Mouse (Mus musculus) hindbrain, embryonic 16.5 days (tissue): Measurements from ENCODE around the gene Mical2. TPM values are rescaled to one million over a fixed set of nuclear protein-coding genes. Genes with fewer than 3 reads are reported as not detected.

Experiments used
- ATAC-seq: fragments of 200-750 bp; cut with Nextera tagmentation; 2 replicates; pipeline ENCODE4 v1.8.0; 2017; ENCODE audit warnings: moderate TSS enrichment, moderate library complexity
- H3K27ac ChIP-seq: fragments of 300-500 bp; sonication (generic); 2 replicates; pipeline ENCODE4 v1.5.1; 2014; ENCODE audit warnings: low read depth, mild to moderate bottlenecking, control low read depth, low read length, moderate library complexity
- H3K27me3 ChIP-seq: fragments of 300-500 bp; sonication (generic); replicated peaks from 2 replicates; pipeline ENCODE4 v1.6.1; 2014; ENCODE audit warnings: low read length; ENCODE audit not compliant: control insufficient read depth, insufficient read depth
- H3K36me3 ChIP-seq: fragments of 300-500 bp; sonication (generic); 2 replicates; pipeline ENCODE4 v1.6.1; 2014; ENCODE audit warnings: mild to moderate bottlenecking, low read length, moderate library complexity, mixed read lengths; ENCODE audit not compliant: control insufficient read depth, insufficient read depth
- H3K4me1 ChIP-seq: fragments of 300-500 bp; sonication (generic); 2 replicates; pipeline ENCODE4 v1.6.1; 2014; ENCODE audit warnings: low read depth, low read length; ENCODE audit not compliant: control insufficient read depth, insufficient read depth
- H3K4me2 ChIP-seq: fragments of 300-500 bp; sonication (generic); 2 replicates; pipeline ENCODE4 v1.6.1; 2014; ENCODE audit warnings: mild to moderate bottlenecking, low read length, control low read depth, moderate library complexity
- H3K4me3 ChIP-seq: fragments of 300-500 bp; sonication (generic); 2 replicates; pipeline ENCODE4 v1.5.1; 2014; ENCODE audit warnings: mild to moderate bottlenecking, low read length, control low read depth, moderate library complexity
- H3K9ac ChIP-seq: fragments of 300-500 bp; sonication (generic); 2 replicates; pipeline ENCODE4 v1.6.1; 2014; ENCODE audit warnings: low read depth, mild to moderate bottlenecking, control low read depth, low read length, moderate library complexity
- H3K9me3 ChIP-seq: fragments of 300-500 bp; sonication (generic); 2 replicates; pipeline ENCODE4 v1.6.1; 2014; ENCODE audit warnings: mild to moderate bottlenecking, low read length, moderate library complexity; ENCODE audit not compliant: control insufficient read depth
- WGBS: fragments of 180-500 bp; shearing (Covaris S2); extraction: QIAGEN DNeasy Blood & Tissue Kit; methylation state at CpG from one replicate; pipeline ENCODE4 v1.1.7; 2014; 5-methylcytosine and 5-hydroxymethylcytosine counted together
- polyA plus RNA-seq: library from polyadenylated mRNA; unstranded; fragments of >200 nt; fragmentation: Nextera tagmentation; extraction: Ambion mirVana; gene quantifications from 2 replicates; pipeline ENCODE4 v1.2.1, GENCODE M21; 2015

Mical2 gene
- polyA plus RNA-seq, 1 experiment from 2014 or later, result 7.2 TPM

DNA sequence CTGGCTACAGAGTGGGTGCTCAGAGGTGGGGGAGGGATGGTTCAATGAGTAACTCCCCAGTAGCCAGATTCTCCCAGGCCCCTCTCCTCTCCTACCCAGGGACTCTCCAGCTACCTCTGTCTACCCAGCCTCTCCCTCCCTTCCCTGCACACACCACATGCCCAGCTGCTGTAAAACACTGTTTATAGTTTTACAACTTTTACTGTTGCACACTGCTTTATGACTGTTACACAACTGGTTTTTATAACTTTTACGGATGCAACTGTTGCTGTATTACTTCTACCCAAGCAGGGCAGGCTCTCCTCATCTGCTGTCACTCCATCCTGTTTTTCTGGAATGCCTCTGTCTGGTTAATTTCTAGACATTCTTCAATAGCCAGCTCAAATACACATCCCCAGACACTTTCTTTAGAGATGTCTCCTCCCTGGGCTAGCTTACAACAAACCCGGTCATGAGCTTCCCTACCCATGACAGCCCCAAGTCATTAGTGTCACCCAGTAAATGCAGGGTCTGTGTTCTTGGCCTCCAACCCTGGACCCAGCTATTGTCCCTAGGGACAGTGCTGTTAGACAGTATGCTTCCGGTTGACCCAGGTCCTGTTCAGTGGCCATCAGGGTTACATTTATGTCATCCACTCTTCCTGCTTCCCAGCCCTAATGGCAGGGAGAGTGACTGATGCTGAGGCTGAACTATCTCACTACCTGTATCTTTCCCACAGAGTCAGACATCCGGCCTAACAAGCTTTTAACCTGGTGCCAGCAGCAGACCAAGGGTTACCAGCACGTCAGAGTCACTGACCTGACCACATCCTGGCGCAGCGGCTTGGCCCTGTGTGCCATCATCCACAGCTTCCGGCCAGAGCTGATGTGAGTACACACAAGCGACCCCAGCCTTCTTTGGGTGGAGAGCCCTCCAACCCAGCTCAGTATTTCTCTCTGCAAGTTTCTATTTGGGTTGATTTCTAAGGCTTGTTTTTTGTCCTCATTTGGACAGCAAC lies 96.4 kb downstream of the Mical2 start:
- Histone ChIP-seq H3K4me1 (peaks cover 2% of the 10 kb centered on the region; the same call in 1 of the 2 replicates), H3K9ac (no peak overlapping the region), H3K4me3 (no peak overlapping the region), H3K9me3 (no peaks in the 10 kb centered on the region), H3K27ac (no peak overlapping the region), H3K27me3 (no peaks in the 10 kb centered on the region), H3K36me3 (no peaks in the 10 kb centered on the region), H3K4me2 (no peak overlapping the region)
- ATAC-seq, result no peak
- 92% methylated on average over 9 of the region's 9 CpGs for WGBS

DNA sequence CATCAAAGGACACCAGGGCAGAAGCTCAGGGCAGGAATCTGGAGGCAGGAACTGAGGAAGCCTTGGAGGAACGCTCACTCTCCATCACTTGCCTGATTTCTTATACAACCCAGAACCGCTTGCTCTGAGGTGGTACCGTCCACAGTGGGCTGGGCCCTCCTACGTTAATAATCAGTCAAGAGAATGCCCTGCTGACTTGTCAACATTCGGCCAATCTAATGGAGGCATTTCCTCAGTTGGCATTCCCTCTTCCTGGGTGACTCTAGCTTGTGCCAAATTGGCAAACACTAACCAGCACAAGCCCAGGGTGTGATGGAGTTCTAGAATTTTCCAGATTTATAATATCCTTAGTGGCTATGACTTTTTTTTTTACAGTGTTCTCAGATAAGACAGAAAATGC lies 98.9 kb downstream of the Mical2 start:
- H3K27ac ChIP-seq, result no peak overlapping the region
- no peak overlapping the region for H3K9ac ChIP-seq
- no peak for ATAC-seq
- no peak overlapping the region for H3K4me2 ChIP-seq
- no peaks in the 10 kb centered on the region for H3K27me3 ChIP-seq
- WGBS, result 93% methylated on average over 5 of the region's 5 CpGs
- no peaks in the 10 kb centered on the region for H3K4me1 ChIP-seq
- H3K4me3 ChIP-seq, result no peak overlapping the region
- H3K36me3 ChIP-seq, result no peaks in the 10 kb centered on the region
- no peaks in the 10 kb centered on the region for H3K9me3 ChIP-seq

GRCm38 (mm10) chr7:112326852-112327251 lies 101.2 kb downstream of the Mical2 start:
- no peaks in the 10 kb centered on the region for H3K9me3 ChIP-seq
- no peaks in the 10 kb centered on the region for H3K36me3 ChIP-seq
- H3K4me2 ChIP-seq, result no peak overlapping the region
- H3K27me3 ChIP-seq, result no peaks in the 10 kb centered on the region
- H3K4me1 ChIP-seq, result no peaks in the 10 kb centered on the region
- H3K27ac ChIP-seq, result no peak overlapping the region
- WGBS, result 58% methylated on average over 4 of the region's 4 CpGs
- no peak overlapping the region for H3K9ac ChIP-seq
- H3K4me3 ChIP-seq, result no peak overlapping the region
- ATAC-seq, result peak; percentile 87; the same call in 1 of the 2 replicates

DNA sequence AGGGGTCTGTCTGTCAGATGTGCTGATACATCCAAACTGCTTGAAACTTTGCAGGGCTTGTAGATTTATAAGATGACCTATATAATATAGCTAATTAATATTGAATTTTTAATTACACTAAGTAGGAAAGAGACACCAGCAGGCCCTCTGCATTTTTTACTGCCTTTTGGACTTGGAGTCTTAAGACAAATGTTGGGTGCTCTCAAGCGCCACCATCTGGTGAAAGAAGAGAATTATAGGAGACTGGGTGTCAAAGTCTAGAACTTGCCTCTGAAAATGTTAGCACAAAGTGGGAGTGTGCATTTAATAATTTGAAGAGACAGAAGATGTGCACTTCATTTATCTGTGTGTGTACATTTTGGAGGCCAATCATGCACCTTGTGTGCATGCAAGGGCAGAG lies 103.3 kb downstream of the Mical2 start:
- Histone ChIP-seq H3K36me3 (no peaks in the 10 kb centered on the region), H3K4me3 (no peak overlapping the region), H3K27me3 (no peaks in the 10 kb centered on the region), H3K4me2 (no peak overlapping the region), H3K9me3 (no peaks in the 10 kb centered on the region), H3K9ac (no peak overlapping the region), H3K27ac (no peak overlapping the region), H3K4me1 (no peaks in the 10 kb centered on the region)
- WGBS, result 12% methylated on average over 1 of the region's 1 CpGs
- ATAC-seq, result no peak

- Histone ChIP-seq H3K4me1 (no peaks in the 10 kb centered on the region), H3K4me3 (no peak overlapping the region), H3K9ac (no peak overlapping the region), H3K9me3 (no peaks in the 10 kb centered on the region), H3K4me2 (no peak overlapping the region), H3K27ac (no peak overlapping the region), H3K27me3 (no peaks in the 10 kb centered on the region), H3K36me3 (no peaks in the 10 kb centered on the region)
- 85% methylated on average over 7 of the region's 7 CpGs for WGBS
- no peak for ATAC-seq
These were observed 103.8 kb downstream of the Mical2 start for GRCm38 (mm10) chr7:112329496-112329895.

- WGBS, result 89% methylated on average over 8 of the region's 8 CpGs
- H3K4me2 ChIP-seq, result no peak overlapping the region
- H3K27me3 ChIP-seq, result no peaks in the 10 kb centered on the region
- no peak overlapping the region for H3K27ac ChIP-seq
- ATAC-seq, result no peak
- H3K9ac ChIP-seq, result no peak overlapping the region
- no peaks in the 10 kb centered on the region for H3K36me3 ChIP-seq
- no peak overlapping the region for H3K4me3 ChIP-seq
- H3K4me1 ChIP-seq, result peaks cover 2% of the 10 kb centered on the region
- H3K9me3 ChIP-seq, result no peaks in the 10 kb centered on the region
These were observed 105.3 kb downstream of the Mical2 start for GRCm38 (mm10) chr7:112330935-112331334.

GRCm38 (mm10) chr7:112331804-112332203 lies 106.1 kb downstream of the Mical2 start:
- no peaks in the 10 kb centered on the region for H3K36me3 ChIP-seq
- no peak for ATAC-seq
- H3K27me3 ChIP-seq, result no peaks in the 10 kb centered on the region
- WGBS, result 80% methylated on average over 8 of the region's 8 CpGs
- no peak overlapping the region for H3K4me2 ChIP-seq
- no peaks in the 10 kb centered on the region for H3K9me3 ChIP-seq
- peaks cover 9% of the 10 kb centered on the region for H3K4me1 ChIP-seq
- H3K9ac ChIP-seq, result no peak overlapping the region
- H3K27ac ChIP-seq, result no peak overlapping the region
- no peak overlapping the region for H3K4me3 ChIP-seq

DNA sequence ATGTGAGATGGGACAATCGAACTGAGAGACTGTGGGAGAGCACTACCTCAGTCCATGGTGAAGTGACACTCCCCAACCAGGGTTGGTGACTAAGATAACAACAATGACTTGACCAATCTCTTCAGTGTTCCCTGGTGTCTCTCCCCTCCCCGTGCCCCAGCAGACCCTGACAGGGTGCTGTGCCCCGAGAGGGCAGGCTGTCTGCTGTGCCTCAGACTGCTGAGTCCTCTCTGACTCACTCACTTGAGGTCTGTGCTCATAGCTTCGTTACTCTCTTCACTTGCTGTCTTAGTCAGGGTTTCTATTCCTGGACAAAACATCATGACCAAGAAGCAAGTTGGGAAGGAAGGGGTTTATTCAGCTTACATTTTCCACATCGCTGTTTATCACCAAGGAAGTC lies 106.8 kb downstream of the Mical2 start:
- peaks cover 9% of the 10 kb centered on the region for H3K4me1 ChIP-seq
- WGBS, result 84% methylated on average over 5 of the region's 5 CpGs
- H3K36me3 ChIP-seq, result no peaks in the 10 kb centered on the region
- no peak overlapping the region for H3K4me3 ChIP-seq
- H3K4me2 ChIP-seq, result no peak overlapping the region
- ATAC-seq, result no peak
- no peak overlapping the region for H3K27ac ChIP-seq
- H3K9me3 ChIP-seq, result no peaks in the 10 kb centered on the region
- H3K9ac ChIP-seq, result no peak overlapping the region
- H3K27me3 ChIP-seq, result no peaks in the 10 kb centered on the region

GRCm38 (mm10) chr7:112333404-112333803 lies 107.7 kb downstream of the Mical2 start:
- no peak overlapping the region for H3K4me3 ChIP-seq
- no peaks in the 10 kb centered on the region for H3K36me3 ChIP-seq
- no peak overlapping the region for H3K9ac ChIP-seq
- no peaks in the 10 kb centered on the region for H3K9me3 ChIP-seq
- no peak for ATAC-seq
- H3K27ac ChIP-seq, result no peak overlapping the region
- H3K27me3 ChIP-seq, result no peaks in the 10 kb centered on the region
- 74% methylated on average over 7 of the region's 7 CpGs for WGBS
- peaks cover 9% of the 10 kb centered on the region for H3K4me1 ChIP-seq
- no peak overlapping the region for H3K4me2 ChIP-seq
